Mouse (Mus musculus): ENCODE measurements around the gene Ccdc134. TPM values are rescaled to one million over a fixed set of nuclear protein-coding genes. Genes with fewer than 3 reads are reported as not detected.
"Not testable (repeated sequence)": the region's sequence is repeated elsewhere in the genome, so short reads cannot be mapped to it uniquely, and the experiment has no call there.

Gene Ccdc134
- polyA plus RNA-seq, 1 experiment from 2014 or later = 19.7 TPM

DNA sequence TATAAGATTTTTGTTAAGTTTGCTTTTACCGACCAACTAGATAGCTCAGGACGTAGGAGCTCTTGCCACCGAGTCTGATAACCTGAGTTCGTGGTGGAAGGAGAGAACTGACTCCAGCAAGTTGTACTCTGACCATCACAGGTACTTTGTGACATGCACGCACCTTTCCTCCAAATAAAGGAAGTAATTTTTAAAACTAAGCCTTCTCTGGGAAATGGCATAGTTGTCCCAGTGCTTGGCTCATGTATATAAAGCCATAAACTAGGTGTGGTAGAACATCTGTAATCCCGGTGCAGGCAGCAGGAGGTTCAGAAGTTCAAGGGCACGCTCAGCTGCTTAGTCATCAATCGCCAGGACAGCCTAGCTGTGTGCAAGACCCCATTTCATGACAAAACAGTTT is 7.2 kb upstream of the Ccdc134 start:
- Histone ChIP-seq H3K27ac (ENCODE audit: low read depth, low read length) (no peak overlapping the region), H3K9ac (ENCODE audit: low read length) (no peak overlapping the region), H3K4me1 (ENCODE audit: control insufficient read depth, insufficient read depth, low read length) (no peaks in the 10 kb centered on the region), H3K27me3 (ENCODE audit: control insufficient read depth, insufficient read depth, low read length) (no peaks in the 10 kb centered on the region), H3K4me2 (ENCODE audit: low read depth) (no peak overlapping the region), H3K4me3 (ENCODE audit: low read depth, low read length) (no peak overlapping the region), H3K36me3 (ENCODE audit: control insufficient read depth, insufficient read depth, low read length) (no peaks in the 10 kb centered on the region), H3K9me3 (ENCODE audit: control insufficient read depth, low read length) (no peaks in the 10 kb centered on the region)
- ATAC-seq (ENCODE audit: insufficient read depth, low FRiP score, low TSS enrichment) (no peak), DNase-seq (ENCODE audit: low spot score) (no peak)
- WGBS = 84% methylated on average over 8 of the region's 8 CpGs

DNA sequence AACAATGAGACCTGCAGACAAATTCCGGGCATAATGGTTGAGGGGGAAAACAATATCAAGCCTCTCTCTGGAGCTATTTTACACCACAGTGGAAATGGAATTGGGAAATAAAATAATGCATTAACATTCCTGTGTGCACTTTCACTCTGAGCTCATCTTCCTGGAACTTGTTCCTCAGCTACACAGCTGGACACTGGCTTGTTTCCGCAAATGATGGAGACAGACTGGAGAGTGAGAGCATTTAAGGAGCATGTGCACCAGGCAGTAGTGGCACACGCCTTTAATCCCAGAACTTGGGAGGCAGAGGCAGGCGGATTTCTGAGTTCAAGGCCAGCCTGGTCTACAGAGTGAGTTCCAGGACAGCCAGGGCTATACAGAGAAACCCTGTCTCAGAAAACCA is 1.0 kb upstream of the Ccdc134 start:
- H3K9me3 ChIP-seq (ENCODE audit: control insufficient read depth, low read length); H3K4me3 ChIP-seq (ENCODE audit: low read depth, low read length); H3K9ac ChIP-seq (ENCODE audit: low read length); ATAC-seq (ENCODE audit: insufficient read depth, low FRiP score, low TSS enrichment); H3K36me3 ChIP-seq (ENCODE audit: control insufficient read depth, insufficient read depth, low read length); H3K4me1 ChIP-seq (ENCODE audit: control insufficient read depth, insufficient read depth, low read length); H3K27ac ChIP-seq (ENCODE audit: low read depth, low read length); H3K27me3 ChIP-seq (ENCODE audit: control insufficient read depth, insufficient read depth, low read length); H3K4me2 ChIP-seq (ENCODE audit: low read depth): not testable (repeated sequence)
- peak; percentile 9 for DNase-seq (ENCODE audit: low spot score)
- WGBS = 83% methylated on average over 4 of the region's 4 CpGs

- no peaks in the 10 kb centered on the region for H3K36me3 ChIP-seq (ENCODE audit: control insufficient read depth, insufficient read depth, low read length)
- 5% methylated on average over 5 of the region's 5 CpGs for WGBS
- H3K9me3 ChIP-seq (ENCODE audit: control insufficient read depth, low read length) = no peaks in the 10 kb centered on the region
- no peak overlapping the region for H3K27ac ChIP-seq (ENCODE audit: low read depth, low read length)
- DNase-seq (ENCODE audit: low spot score) (peak; percentile 32), ATAC-seq (ENCODE audit: insufficient read depth, low FRiP score, low TSS enrichment) (no peak)
- H3K27me3 ChIP-seq (ENCODE audit: control insufficient read depth, insufficient read depth, low read length) = no peaks in the 10 kb centered on the region
- peak overlapping the region; percentile 61 for H3K9ac ChIP-seq (ENCODE audit: low read length)
- H3K4me3 ChIP-seq (ENCODE audit: low read depth, low read length) = peak overlapping the region; percentile 50
- peaks cover 6% of the 10 kb centered on the region for H3K4me1 ChIP-seq (ENCODE audit: control insufficient read depth, insufficient read depth, low read length)
- H3K4me2 ChIP-seq (ENCODE audit: low read depth) = peak overlapping the region; percentile 88
Observed at GRCm38 (mm10) chr15:82128398-82128797, 676 bp downstream of the Ccdc134 start.

- no peak overlapping the region for H3K9ac ChIP-seq (ENCODE audit: low read length)
- H3K4me2 ChIP-seq (ENCODE audit: low read depth) = no peak overlapping the region
- peak; percentile 8 for DNase-seq (ENCODE audit: low spot score)
- 69% methylated on average over 7 of the region's 7 CpGs for WGBS
- no peaks in the 10 kb centered on the region for H3K9me3 ChIP-seq (ENCODE audit: control insufficient read depth, low read length)
- H3K4me1 ChIP-seq (ENCODE audit: control insufficient read depth, insufficient read depth, low read length) = peaks cover 6% of the 10 kb centered on the region
- H3K4me3 ChIP-seq (ENCODE audit: low read depth, low read length) = no peak overlapping the region
- H3K27me3 ChIP-seq (ENCODE audit: control insufficient read depth, insufficient read depth, low read length) = no peaks in the 10 kb centered on the region
- H3K36me3 ChIP-seq (ENCODE audit: control insufficient read depth, insufficient read depth, low read length) = no peaks in the 10 kb centered on the region
- no peak for ATAC-seq (ENCODE audit: insufficient read depth, low FRiP score, low TSS enrichment)
- H3K27ac ChIP-seq (ENCODE audit: low read depth, low read length) = no peak overlapping the region
Observed at GRCm38 (mm10) chr15:82130599-82130998, 2.9 kb downstream of the Ccdc134 start.

DNA sequence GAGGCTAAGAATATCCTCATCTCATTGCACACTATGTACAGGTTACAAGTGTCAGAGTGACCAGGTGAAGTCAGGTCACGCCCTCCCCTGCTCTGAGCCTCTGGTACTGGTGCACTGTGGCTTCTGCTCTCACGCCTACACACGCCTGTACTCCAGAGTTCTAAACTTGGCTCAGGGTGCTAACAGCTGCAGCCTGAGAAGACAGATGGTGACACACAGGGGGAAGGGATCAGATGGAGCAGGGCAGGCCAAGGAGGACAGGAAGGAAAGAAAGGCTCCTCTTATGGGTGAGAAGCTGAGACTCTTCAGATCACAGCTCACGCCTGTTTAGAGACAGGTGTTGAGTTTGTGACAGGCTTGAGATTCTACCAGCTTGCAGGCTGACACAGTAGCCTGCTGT is 7.7 kb downstream of the Ccdc134 start:
- DNase-seq (ENCODE audit: low spot score) = peak; percentile 6
- ATAC-seq (ENCODE audit: insufficient read depth, low FRiP score, low TSS enrichment) = no peak
- no peak overlapping the region for H3K4me3 ChIP-seq (ENCODE audit: low read depth, low read length)
- no peaks in the 10 kb centered on the region for H3K9me3 ChIP-seq (ENCODE audit: control insufficient read depth, low read length)
- H3K4me1 ChIP-seq (ENCODE audit: control insufficient read depth, insufficient read depth, low read length) = no peaks in the 10 kb centered on the region
- 80% methylated on average over 4 of the region's 4 CpGs for WGBS
- no peak overlapping the region for H3K27ac ChIP-seq (ENCODE audit: low read depth, low read length)
- no peaks in the 10 kb centered on the region for H3K27me3 ChIP-seq (ENCODE audit: control insufficient read depth, insufficient read depth, low read length)
- no peak overlapping the region for H3K9ac ChIP-seq (ENCODE audit: low read length)
- H3K36me3 ChIP-seq (ENCODE audit: control insufficient read depth, insufficient read depth, low read length) = no peaks in the 10 kb centered on the region
- no peak overlapping the region for H3K4me2 ChIP-seq (ENCODE audit: low read depth)

- no peak for ATAC-seq (ENCODE audit: insufficient read depth, low FRiP score, low TSS enrichment)
- WGBS = 63% methylated on average over 4 of the region's 4 CpGs
Observed at GRCm38 (mm10) chr15:82138565-82138964, 10.8 kb downstream of the Ccdc134 start.

DNA sequence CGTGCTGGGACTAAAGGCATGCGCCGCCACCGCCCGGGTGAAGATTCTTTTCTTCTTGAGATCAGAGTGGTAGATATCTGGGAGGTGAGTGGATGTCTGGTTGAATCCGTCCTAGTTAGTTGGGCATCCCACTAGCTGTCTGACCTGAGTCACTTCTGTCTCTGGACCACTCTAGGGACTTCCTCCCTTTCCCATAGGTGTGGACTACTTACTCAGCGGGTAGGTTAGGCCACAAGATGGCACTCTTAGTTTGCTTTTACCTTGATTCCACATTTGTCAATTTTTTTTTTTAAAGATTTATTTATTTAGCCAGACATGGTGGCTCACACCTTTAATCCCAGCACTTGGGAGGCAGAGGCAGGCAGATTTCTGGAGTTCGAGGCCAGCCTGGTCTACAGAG is 11.5 kb downstream of the Ccdc134 start:
- H3K4me3 ChIP-seq (ENCODE audit: low read depth, low read length) = no peak overlapping the region
- WGBS = 93% methylated on average over 8 of the region's 8 CpGs
- no peak for ATAC-seq (ENCODE audit: insufficient read depth, low FRiP score, low TSS enrichment)
- no peaks in the 10 kb centered on the region for H3K4me1 ChIP-seq (ENCODE audit: control insufficient read depth, insufficient read depth, low read length)
- H3K36me3 ChIP-seq (ENCODE audit: control insufficient read depth, insufficient read depth, low read length) = peaks cover 2% of the 10 kb centered on the region; the same call in 1 of the 2 replicates
- H3K9me3 ChIP-seq (ENCODE audit: control insufficient read depth, low read length) = no peaks in the 10 kb centered on the region
- no peak overlapping the region for H3K4me2 ChIP-seq (ENCODE audit: low read depth)
- no peak overlapping the region for H3K27ac ChIP-seq (ENCODE audit: low read depth, low read length)
- no peak for DNase-seq (ENCODE audit: low spot score)
- no peaks in the 10 kb centered on the region for H3K27me3 ChIP-seq (ENCODE audit: control insufficient read depth, insufficient read depth, low read length)
- no peak overlapping the region for H3K9ac ChIP-seq (ENCODE audit: low read length)

More at GRCm38 (mm10) chr15:82138565-82138964, 10.8 kb downstream of the Ccdc134 start:
- peak; percentile 52 for DNase-seq (ENCODE audit: low spot score)
- Histone ChIP-seq H3K4me1 (ENCODE audit: control insufficient read depth, insufficient read depth, low read length) (no peaks in the 10 kb centered on the region), H3K4me2 (ENCODE audit: low read depth) (no peak overlapping the region), H3K36me3 (ENCODE audit: control insufficient read depth, insufficient read depth, low read length) (peaks cover 2% of the 10 kb centered on the region; the same call in 1 of the 2 replicates), H3K9me3 (ENCODE audit: control insufficient read depth, low read length) (no peaks in the 10 kb centered on the region), H3K9ac (ENCODE audit: low read length) (no peak overlapping the region), H3K27ac (ENCODE audit: low read depth, low read length) (no peak overlapping the region), H3K4me3 (ENCODE audit: low read depth, low read length) (no peak overlapping the region), H3K27me3 (ENCODE audit: control insufficient read depth, insufficient read depth, low read length) (no peaks in the 10 kb centered on the region)

DNA sequence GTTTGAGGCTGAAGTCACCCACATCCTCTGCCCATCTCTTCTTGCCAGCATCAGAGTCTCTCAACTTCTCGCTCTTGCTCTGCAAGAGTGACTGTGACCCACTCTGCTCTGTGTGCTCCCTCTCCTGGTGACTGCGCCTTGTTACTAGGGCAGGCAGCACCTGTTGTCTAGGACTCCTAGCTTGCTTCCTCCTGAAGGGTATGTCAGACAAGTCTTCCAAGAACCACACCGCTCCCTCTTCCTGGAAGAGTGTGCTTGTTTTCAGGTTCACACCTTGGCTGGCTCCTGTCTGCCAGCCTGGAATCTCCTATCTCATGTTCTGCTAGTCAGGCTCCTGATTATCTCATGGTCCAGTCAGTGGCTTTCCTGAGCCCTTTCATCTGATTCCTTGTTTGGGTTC is 12.6 kb downstream of the Ccdc134 start:
- no peak for ATAC-seq (ENCODE audit: insufficient read depth, low FRiP score, low TSS enrichment)
- peaks cover 2% of the 10 kb centered on the region; the same call in 1 of the 2 replicates for H3K36me3 ChIP-seq (ENCODE audit: control insufficient read depth, insufficient read depth, low read length)
- H3K9ac ChIP-seq (ENCODE audit: low read length) = no peak overlapping the region
- H3K27me3 ChIP-seq (ENCODE audit: control insufficient read depth, insufficient read depth, low read length) = no peaks in the 10 kb centered on the region
- no peaks in the 10 kb centered on the region for H3K9me3 ChIP-seq (ENCODE audit: control insufficient read depth, low read length)
- no peak for DNase-seq (ENCODE audit: low spot score)
- H3K4me3 ChIP-seq (ENCODE audit: low read depth, low read length) = no peak overlapping the region
- H3K27ac ChIP-seq (ENCODE audit: low read depth, low read length) = no peak overlapping the region
- H3K4me2 ChIP-seq (ENCODE audit: low read depth) = no peak overlapping the region
- 98% methylated on average over 3 of the region's 3 CpGs for WGBS
- no peaks in the 10 kb centered on the region; the same call in 1 of the 2 replicates for H3K4me1 ChIP-seq (ENCODE audit: control insufficient read depth, insufficient read depth, low read length)

GRCm38 (mm10) chr15:82144157-82144556 is 16.4 kb downstream of the Ccdc134 start:
- Histone ChIP-seq H3K4me3 (ENCODE audit: low read depth, low read length) (no peak overlapping the region), H3K27ac (ENCODE audit: low read depth, low read length) (0 out of 2 replicates have a peak overlapping the region, but pooled peaks have one; percentile 51), H3K4me2 (ENCODE audit: low read depth) (no peak overlapping the region), H3K27me3 (ENCODE audit: control insufficient read depth, insufficient read depth, low read length) (no peaks in the 10 kb centered on the region), H3K9ac (ENCODE audit: low read length) (no peak overlapping the region), H3K4me1 (ENCODE audit: control insufficient read depth, insufficient read depth, low read length) (peaks cover 15% of the 10 kb centered on the region), H3K9me3 (ENCODE audit: control insufficient read depth, low read length) (no peaks in the 10 kb centered on the region), H3K36me3 (ENCODE audit: control insufficient read depth, insufficient read depth, low read length) (peaks cover 2% of the 10 kb centered on the region; the same call in 1 of the 2 replicates)
- DNase-seq (ENCODE audit: low spot score) (peak; percentile 9), ATAC-seq (ENCODE audit: insufficient read depth, low FRiP score, low TSS enrichment) (no peak)
- WGBS = 90% methylated on average over 5 of the region's 5 CpGs

Measured in neural tube, embryonic 11.5 days (tissue).